Mouse (Mus musculus): Measurements from ENCODE around the gene Prl8a8. TPM values are rescaled to one million over a fixed set of nuclear protein-coding genes. Genes with fewer than 3 reads are reported as not detected.

Gene Prl8a8
- not detected in 2 replicates for polyA plus RNA-seq (2014; fragmentation: Nextera tagmentation; extraction: Ambion mirVana)

DNA sequence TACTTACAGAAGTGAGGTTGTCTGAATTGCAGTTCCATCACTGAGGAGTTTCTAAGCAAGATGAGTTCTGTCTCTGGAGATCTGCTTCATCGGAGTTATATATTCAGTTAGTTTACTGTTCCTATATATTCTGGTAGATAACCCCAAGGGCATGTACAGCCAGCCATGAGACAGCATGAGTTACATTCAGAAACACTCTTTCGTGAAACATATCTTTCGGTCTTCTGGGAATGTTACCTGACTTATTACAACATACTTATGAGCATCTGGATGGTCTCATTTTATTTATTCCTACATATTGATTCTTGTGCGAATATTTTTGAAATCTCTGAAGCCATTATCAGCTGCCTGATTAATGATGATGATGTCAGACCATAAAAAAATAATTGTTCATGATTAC, at the start of gene Prl8a8:
Gene Prl8a8 (minus strand): TSS at position 101 of the 400 bp plus-strand sequence.
- DNase-seq (ENCODE audit: low spot score) (no peak), ATAC-seq (ENCODE audit: low FRiP score) (no peak)
- no peak within 1 kb of the TSS for H3K4me3 ChIP-seq (ENCODE audit: low read depth, low read length)
- no peaks in the 10 kb centered on the region for H3K36me3 ChIP-seq (ENCODE audit: control insufficient read depth, insufficient read depth, low read length)
- 95% methylated on average over 4 of the region's 4 CpGs for WGBS
- no peaks in the 10 kb centered on the region for H3K4me1 ChIP-seq (replicated peaks; ENCODE audit: control insufficient read depth, insufficient read depth, low read length)
- H3K9ac ChIP-seq (ENCODE audit: low read depth, low read length), result no peak within 1 kb of the TSS
- no peak within 1 kb of the TSS for H3K27ac ChIP-seq (ENCODE audit: low read depth, low read length)
- H3K27me3 ChIP-seq (ENCODE audit: control insufficient read depth, insufficient read depth, low read length), result no peaks in the 10 kb centered on the region
- H3K4me2 ChIP-seq (replicated peaks; ENCODE audit: low read depth, low read length), result no peak within 1 kb of the TSS
- no peaks in the 10 kb centered on the region for H3K9me3 ChIP-seq (ENCODE audit: control insufficient read depth, low read length)

DNA sequence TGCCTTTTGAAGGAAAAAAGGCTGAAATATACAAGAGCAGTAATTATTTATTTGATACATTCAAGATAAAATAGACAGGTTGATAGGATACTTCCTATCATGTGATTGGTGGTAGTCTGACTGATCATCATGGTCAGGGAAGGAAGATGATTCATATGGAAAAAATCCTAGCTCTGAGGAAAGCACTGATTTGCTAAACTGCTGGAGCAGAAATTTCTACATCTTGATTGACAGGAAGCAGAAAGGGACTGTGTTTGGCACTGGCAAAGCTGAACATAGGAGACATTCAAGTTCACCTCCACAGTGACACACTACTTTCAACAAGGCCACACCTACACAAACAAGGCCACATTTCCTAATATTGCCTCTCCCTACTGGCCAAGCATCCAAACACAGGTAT, 40.3 kb upstream of the Prl8a8 start:
- no peak overlapping the region for H3K27ac ChIP-seq (ENCODE audit: low read depth, low read length)
- H3K4me1 ChIP-seq (replicated peaks; ENCODE audit: control insufficient read depth, insufficient read depth, low read length), result no peaks in the 10 kb centered on the region
- no peaks in the 10 kb centered on the region for H3K9me3 ChIP-seq (ENCODE audit: control insufficient read depth, low read length)
- no peaks in the 10 kb centered on the region for H3K27me3 ChIP-seq (ENCODE audit: control insufficient read depth, insufficient read depth, low read length)
- H3K36me3 ChIP-seq (ENCODE audit: control insufficient read depth, insufficient read depth, low read length), result no peaks in the 10 kb centered on the region
- ATAC-seq (ENCODE audit: low FRiP score) (no peak), DNase-seq (ENCODE audit: low spot score) (no peak)
- no peak overlapping the region for H3K4me3 ChIP-seq (ENCODE audit: low read depth, low read length)
- H3K4me2 ChIP-seq (replicated peaks; ENCODE audit: low read depth, low read length), result no peak overlapping the region
- H3K9ac ChIP-seq (ENCODE audit: low read depth, low read length), result no peak overlapping the region

DNA sequence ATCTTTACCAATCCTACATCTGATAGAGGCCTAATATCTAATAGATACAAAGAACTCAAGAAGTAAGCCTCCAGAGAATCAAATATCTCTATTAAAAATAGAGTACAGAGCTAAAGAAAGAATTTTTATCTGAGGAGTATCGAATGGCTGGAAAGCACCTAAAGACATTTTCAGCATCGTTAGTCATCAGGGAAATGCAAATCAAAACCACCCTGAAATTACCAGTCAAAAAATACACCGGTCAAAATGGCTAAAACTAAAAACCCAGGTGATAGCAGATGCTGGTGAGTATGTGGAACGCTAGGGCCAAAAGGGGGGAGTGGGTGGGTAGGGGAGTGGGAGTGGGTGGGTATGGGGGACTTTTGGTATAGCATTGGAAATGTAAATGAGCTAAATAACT, 10.1 kb upstream of the Prl8a8 start:
- Histone ChIP-seq H3K27ac (ENCODE audit: low read depth, low read length) (no peak overlapping the region), H3K27me3 (ENCODE audit: control insufficient read depth, insufficient read depth, low read length) (no peaks in the 10 kb centered on the region), H3K4me2 (replicated peaks; ENCODE audit: low read depth, low read length) (no peak overlapping the region), H3K4me3 (ENCODE audit: low read depth, low read length) (no peak overlapping the region), H3K36me3 (ENCODE audit: control insufficient read depth, insufficient read depth, low read length) (no peaks in the 10 kb centered on the region), H3K9ac (ENCODE audit: low read depth, low read length) (no peak overlapping the region), H3K4me1 (replicated peaks; ENCODE audit: control insufficient read depth, insufficient read depth, low read length) (no peaks in the 10 kb centered on the region), H3K9me3 (ENCODE audit: control insufficient read depth, low read length) (no peaks in the 10 kb centered on the region)
- DNase-seq (ENCODE audit: low spot score) (no peak), ATAC-seq (ENCODE audit: low FRiP score) (no peak)
- WGBS, result 90% methylated on average over 4 of the region's 4 CpGs

DNA sequence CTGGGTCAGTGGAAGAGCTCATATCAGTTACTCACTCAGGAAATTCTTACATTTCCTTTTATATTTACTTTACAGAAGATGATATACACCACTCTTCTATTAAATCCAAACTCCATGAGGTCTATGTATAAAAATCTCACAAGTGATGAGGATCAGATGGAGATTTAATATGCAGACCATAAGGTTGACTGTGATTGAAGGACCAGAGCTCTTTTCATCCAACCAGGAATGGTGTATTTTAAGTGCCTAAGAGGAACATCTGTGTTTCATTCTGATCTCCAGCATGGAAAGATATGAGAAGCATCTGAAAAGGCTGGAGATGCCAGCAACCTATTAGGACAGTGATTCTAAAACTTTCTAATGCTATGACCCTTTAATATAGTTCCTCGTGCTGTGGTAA, 5.4 kb downstream of the Prl8a8 start:
- ATAC-seq (ENCODE audit: low FRiP score) (no peak), DNase-seq (ENCODE audit: low spot score) (no peak)
- Histone ChIP-seq H3K4me1 (replicated peaks; ENCODE audit: control insufficient read depth, insufficient read depth, low read length) (no peaks in the 10 kb centered on the region), H3K27ac (ENCODE audit: low read depth, low read length) (no peak overlapping the region), H3K27me3 (ENCODE audit: control insufficient read depth, insufficient read depth, low read length) (no peaks in the 10 kb centered on the region), H3K9me3 (ENCODE audit: control insufficient read depth, low read length) (no peaks in the 10 kb centered on the region), H3K36me3 (ENCODE audit: control insufficient read depth, insufficient read depth, low read length) (no peaks in the 10 kb centered on the region), H3K4me3 (ENCODE audit: low read depth, low read length) (no peak overlapping the region), H3K4me2 (replicated peaks; ENCODE audit: low read depth, low read length) (no peak overlapping the region), H3K9ac (ENCODE audit: low read depth, low read length) (no peak overlapping the region)
- WGBS, result 81% methylated on average over 1 of the region's 1 CpGs

Other genes starting within 250 kb of the Prl8a8 start
- gene Prl6a1, start 200.6 kb downstream of the Prl8a8 start, polyA plus RNA-seq (2014; fragmentation: Nextera tagmentation; extraction: Ambion mirVana), result not detected in 2 replicates
- gene Prl8a2, start 167.5 kb downstream of the Prl8a8 start, polyA plus RNA-seq (2014; fragmentation: Nextera tagmentation; extraction: Ambion mirVana), result not detected in 2 replicates
- gene Prl2b1, start 122.4 kb downstream of the Prl8a8 start, polyA plus RNA-seq (2014; fragmentation: Nextera tagmentation; extraction: Ambion mirVana), result not detected in 2 replicates
- gene Prl8a6, start 74.5 kb downstream of the Prl8a8 start, polyA plus RNA-seq (2014; fragmentation: Nextera tagmentation; extraction: Ambion mirVana), result not detected in 2 replicates
- not detected in 2 replicates for gene Prl8a9, start 51.4 kb upstream of the Prl8a8 start, polyA plus RNA-seq (2014; fragmentation: Nextera tagmentation; extraction: Ambion mirVana)
- gene Prl8a1, start 69.0 kb upstream of the Prl8a8 start, polyA plus RNA-seq (2014; fragmentation: Nextera tagmentation; extraction: Ambion mirVana), result not detected in 2 replicates
- gene Prl7b1, start 97.4 kb upstream of the Prl8a8 start, polyA plus RNA-seq (2014; fragmentation: Nextera tagmentation; extraction: Ambion mirVana), result not detected in 2 replicates
- gene Prl7a1, start 129.3 kb upstream of the Prl8a8 start, polyA plus RNA-seq (2014; fragmentation: Nextera tagmentation; extraction: Ambion mirVana), result 0.28 TPM in 1 of 2 replicates, not detected in the other
- gene Prl7a2, start 154.8 kb upstream of the Prl8a8 start, polyA plus RNA-seq (2014; fragmentation: Nextera tagmentation; extraction: Ambion mirVana), result not detected in 2 replicates
- gene Prl7d1, start 203.5 kb upstream of the Prl8a8 start, polyA plus RNA-seq (2014; fragmentation: Nextera tagmentation; extraction: Ambion mirVana), result not detected in 2 replicates

Measured in hindbrain, embryonic 11.5 days (tissue).